Mouse (Mus musculus): ENCODE results near the gene Mgll. TPM values are rescaled to one million over a fixed set of nuclear protein-coding genes. Genes with fewer than 3 reads are reported as not detected.

Gene Mgll
- polyA plus RNA-seq, 1 experiment from 2014 or later, result 8.6 TPM

GRCm38 (mm10) chr6:88736337-88736736 lies 12.1 kb downstream of the Mgll start:
- Histone ChIP-seq H3K27ac (ENCODE audit: low read depth, low read length) (no peak overlapping the region), H3K4me3 (ENCODE audit: low read depth, low read length) (no peak overlapping the region), H3K36me3 (ENCODE audit: control insufficient read depth, insufficient read depth, low read length) (no peaks in the 10 kb centered on the region), H3K4me1 (ENCODE audit: control insufficient read depth, insufficient read depth, low read length) (0 out of 2 replicates have a peak, but pooled peaks cover 2% of the 10 kb centered on the region), H3K9ac (ENCODE audit: low read length) (no peak overlapping the region), H3K4me2 (ENCODE audit: low read depth) (no peak overlapping the region), H3K9me3 (ENCODE audit: control insufficient read depth, low read length) (no peaks in the 10 kb centered on the region), H3K27me3 (ENCODE audit: control insufficient read depth, insufficient read depth, low read length) (no peaks in the 10 kb centered on the region)
- no peak for DNase-seq (ENCODE audit: low spot score)
- ATAC-seq (ENCODE audit: insufficient read depth, low FRiP score, low TSS enrichment), result no peak
- 76% methylated on average over 8 of the region's 8 CpGs for WGBS

- no peak for ATAC-seq (ENCODE audit: insufficient read depth, low FRiP score, low TSS enrichment)
Measured at GRCm38 (mm10) chr6:88736741-88737508, 12.7 kb downstream of the Mgll start.

DNA sequence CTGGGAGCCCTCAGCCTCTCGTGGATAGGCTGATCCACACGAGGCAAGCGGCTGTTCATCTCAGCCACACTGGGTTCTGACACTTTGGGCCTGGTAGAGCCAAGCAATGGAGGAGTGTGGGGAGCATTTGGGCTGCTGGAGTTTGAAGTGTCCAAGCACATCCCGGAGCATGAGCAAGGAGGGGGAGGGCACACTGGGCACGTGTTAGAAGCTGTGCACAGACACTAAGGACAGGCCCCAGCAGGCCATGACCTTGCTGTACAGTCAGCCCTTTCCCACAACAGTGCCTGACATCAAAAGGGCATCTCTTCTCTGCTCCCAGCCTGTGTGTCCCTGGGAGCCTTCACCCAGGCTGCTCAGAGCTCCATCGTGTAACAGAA lies 13.3 kb downstream of the Mgll start:
- 75% methylated on average over 6 of the region's 6 CpGs for WGBS
- Histone ChIP-seq H3K9me3 (ENCODE audit: control insufficient read depth, low read length) (no peaks in the 10 kb centered on the region), H3K9ac (ENCODE audit: low read length) (no peak overlapping the region), H3K4me1 (ENCODE audit: control insufficient read depth, insufficient read depth, low read length) (0 out of 2 replicates have a peak, but pooled peaks cover 2% of the 10 kb centered on the region), H3K4me3 (ENCODE audit: low read depth, low read length) (no peak overlapping the region), H3K4me2 (ENCODE audit: low read depth) (no peak overlapping the region), H3K36me3 (ENCODE audit: control insufficient read depth, insufficient read depth, low read length) (no peaks in the 10 kb centered on the region), H3K27me3 (ENCODE audit: control insufficient read depth, insufficient read depth, low read length) (no peaks in the 10 kb centered on the region), H3K27ac (ENCODE audit: low read depth, low read length) (no peak overlapping the region)
- DNase-seq (ENCODE audit: low spot score), result no peak
- ATAC-seq (ENCODE audit: insufficient read depth, low FRiP score, low TSS enrichment), result no peak

More at GRCm38 (mm10) chr6:88736741-88737508, 12.7 kb downstream of the Mgll start:
- WGBS, result 75% methylated on average over 16 of the region's 16 CpGs
- H3K36me3 ChIP-seq (ENCODE audit: control insufficient read depth, insufficient read depth, low read length), result no peaks in the 10 kb centered on the region
- no peak overlapping the region for H3K27ac ChIP-seq (ENCODE audit: low read depth, low read length)
- no peak overlapping the region for H3K9ac ChIP-seq (ENCODE audit: low read length)
- H3K4me1 ChIP-seq (ENCODE audit: control insufficient read depth, insufficient read depth, low read length), result 0 out of 2 replicates have a peak, but pooled peaks cover 2% of the 10 kb centered on the region
- H3K27me3 ChIP-seq (ENCODE audit: control insufficient read depth, insufficient read depth, low read length), result no peaks in the 10 kb centered on the region
- H3K9me3 ChIP-seq (ENCODE audit: control insufficient read depth, low read length), result no peaks in the 10 kb centered on the region
- no peak overlapping the region for H3K4me3 ChIP-seq (ENCODE audit: low read depth, low read length)
- no peak overlapping the region for H3K4me2 ChIP-seq (ENCODE audit: low read depth)
- DNase-seq (ENCODE audit: low spot score), result no peak

DNA sequence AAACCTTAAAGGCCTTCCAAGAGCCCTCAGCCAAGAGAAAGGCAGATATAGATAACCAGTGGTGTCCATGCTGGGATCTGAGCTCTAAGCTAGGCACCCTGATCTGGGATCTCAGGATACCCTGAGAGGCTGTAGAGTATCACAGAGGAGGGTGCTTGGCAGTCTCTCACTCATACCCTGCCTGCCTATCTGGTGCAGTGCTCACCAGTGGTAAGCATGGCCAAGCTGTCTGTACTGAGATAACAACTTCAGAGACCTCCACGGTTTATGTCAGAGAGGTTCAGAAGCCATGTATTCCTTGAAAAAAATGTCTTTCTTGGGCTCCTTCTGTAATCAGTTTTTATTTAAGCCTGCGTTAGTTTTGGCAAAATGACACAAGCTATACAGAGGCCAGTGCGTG lies 16.8 kb downstream of the Mgll start:
- DNase-seq (ENCODE audit: low spot score) (no peak), ATAC-seq (ENCODE audit: insufficient read depth, low FRiP score, low TSS enrichment) (no peak)
- H3K36me3 ChIP-seq (ENCODE audit: control insufficient read depth, insufficient read depth, low read length), result no peaks in the 10 kb centered on the region
- H3K27ac ChIP-seq (ENCODE audit: low read depth, low read length), result no peak overlapping the region
- H3K27me3 ChIP-seq (ENCODE audit: control insufficient read depth, insufficient read depth, low read length), result no peaks in the 10 kb centered on the region
- WGBS, result 91% methylated on average over 3 of the region's 3 CpGs
- H3K4me1 ChIP-seq (ENCODE audit: control insufficient read depth, insufficient read depth, low read length), result 0 out of 2 replicates have a peak, but pooled peaks cover 2% of the 10 kb centered on the region
- no peak overlapping the region for H3K9ac ChIP-seq (ENCODE audit: low read length)
- no peak overlapping the region for H3K4me3 ChIP-seq (ENCODE audit: low read depth, low read length)
- H3K4me2 ChIP-seq (ENCODE audit: low read depth), result no peak overlapping the region
- H3K9me3 ChIP-seq (ENCODE audit: control insufficient read depth, low read length), result no peaks in the 10 kb centered on the region

DNA sequence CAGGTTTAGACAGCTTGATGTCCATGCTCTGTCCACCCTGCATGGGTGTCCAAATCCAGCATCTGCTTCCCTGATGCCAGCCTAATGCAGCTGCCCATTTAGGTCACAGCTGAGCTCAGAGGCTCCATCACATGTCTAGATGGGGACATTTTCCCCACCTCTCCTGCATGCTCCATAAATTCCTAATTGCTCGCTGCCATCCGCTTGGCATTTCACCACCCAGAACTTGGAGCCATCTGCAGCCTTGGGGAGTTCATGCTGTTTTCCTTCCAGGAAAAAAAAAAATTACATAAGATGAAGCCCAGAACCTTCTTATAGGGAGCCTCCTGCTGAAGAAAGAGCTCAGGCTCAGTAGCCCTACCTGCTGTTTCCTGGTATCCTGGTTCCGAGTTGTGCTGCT lies 17.6 kb downstream of the Mgll start:
- Histone ChIP-seq H3K4me1 (ENCODE audit: control insufficient read depth, insufficient read depth, low read length) (0 out of 2 replicates have a peak, but pooled peaks cover 2% of the 10 kb centered on the region), H3K27ac (ENCODE audit: low read depth, low read length) (no peak overlapping the region), H3K36me3 (ENCODE audit: control insufficient read depth, insufficient read depth, low read length) (no peaks in the 10 kb centered on the region), H3K4me3 (ENCODE audit: low read depth, low read length) (no peak overlapping the region), H3K4me2 (ENCODE audit: low read depth) (no peak overlapping the region), H3K27me3 (ENCODE audit: control insufficient read depth, insufficient read depth, low read length) (no peaks in the 10 kb centered on the region), H3K9me3 (ENCODE audit: control insufficient read depth, low read length) (no peaks in the 10 kb centered on the region), H3K9ac (ENCODE audit: low read length) (no peak overlapping the region)
- DNase-seq (ENCODE audit: low spot score) (no peak), ATAC-seq (ENCODE audit: insufficient read depth, low FRiP score, low TSS enrichment) (no peak)
- WGBS, result 74% methylated on average over 3 of the region's 3 CpGs

DNA sequence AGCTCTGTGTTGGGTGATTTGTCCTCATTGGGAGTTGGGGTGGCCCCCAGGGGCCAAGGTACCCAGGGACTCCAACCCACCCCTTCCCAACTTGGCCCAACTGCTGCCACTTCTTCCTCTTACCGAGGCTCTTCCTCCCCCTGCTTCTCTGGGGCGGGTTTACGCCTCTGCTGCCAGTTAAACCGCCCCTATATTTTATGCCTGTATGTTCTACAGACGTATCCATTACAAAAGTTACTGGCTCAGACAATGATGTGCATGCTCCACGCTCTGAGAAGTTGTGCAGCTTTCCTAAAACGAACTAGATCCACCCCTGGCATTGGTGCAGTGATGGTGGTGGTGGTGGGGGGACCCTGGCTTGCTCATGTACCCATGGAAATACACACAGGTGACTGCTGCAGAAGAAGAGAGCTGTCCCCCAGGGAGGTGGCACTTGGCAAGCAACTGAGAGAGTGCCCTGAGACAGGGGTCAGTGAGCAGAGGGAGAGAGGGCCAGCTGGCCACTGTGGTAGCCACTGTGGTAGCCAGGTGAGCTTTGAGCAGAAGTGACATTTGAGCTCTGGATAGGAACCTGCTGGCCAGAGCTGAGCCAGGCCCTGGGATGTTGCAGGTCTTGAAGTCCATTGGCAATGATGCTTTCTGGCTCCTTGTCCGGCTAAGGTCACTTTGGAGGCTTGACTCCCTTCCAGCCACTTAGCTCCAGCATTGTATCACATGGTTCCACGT lies 18.2 kb downstream of the Mgll start:
- Histone ChIP-seq H3K27me3 (ENCODE audit: control insufficient read depth, insufficient read depth, low read length) (no peaks in the 10 kb centered on the region), H3K27ac (ENCODE audit: low read depth, low read length) (no peak overlapping the region), H3K9ac (ENCODE audit: low read length) (no peak overlapping the region), H3K4me3 (ENCODE audit: low read depth, low read length) (no peak overlapping the region), H3K4me2 (ENCODE audit: low read depth) (no peak overlapping the region), H3K4me1 (ENCODE audit: control insufficient read depth, insufficient read depth, low read length) (no peaks in the 10 kb centered on the region), H3K36me3 (ENCODE audit: control insufficient read depth, insufficient read depth, low read length) (no peaks in the 10 kb centered on the region), H3K9me3 (ENCODE audit: control insufficient read depth, low read length) (no peaks in the 10 kb centered on the region)
- WGBS, result 73% methylated on average over 9 of the region's 9 CpGs
- ATAC-seq (ENCODE audit: insufficient read depth, low FRiP score, low TSS enrichment) (no peak), DNase-seq (ENCODE audit: low spot score) (no peak)

DNA sequence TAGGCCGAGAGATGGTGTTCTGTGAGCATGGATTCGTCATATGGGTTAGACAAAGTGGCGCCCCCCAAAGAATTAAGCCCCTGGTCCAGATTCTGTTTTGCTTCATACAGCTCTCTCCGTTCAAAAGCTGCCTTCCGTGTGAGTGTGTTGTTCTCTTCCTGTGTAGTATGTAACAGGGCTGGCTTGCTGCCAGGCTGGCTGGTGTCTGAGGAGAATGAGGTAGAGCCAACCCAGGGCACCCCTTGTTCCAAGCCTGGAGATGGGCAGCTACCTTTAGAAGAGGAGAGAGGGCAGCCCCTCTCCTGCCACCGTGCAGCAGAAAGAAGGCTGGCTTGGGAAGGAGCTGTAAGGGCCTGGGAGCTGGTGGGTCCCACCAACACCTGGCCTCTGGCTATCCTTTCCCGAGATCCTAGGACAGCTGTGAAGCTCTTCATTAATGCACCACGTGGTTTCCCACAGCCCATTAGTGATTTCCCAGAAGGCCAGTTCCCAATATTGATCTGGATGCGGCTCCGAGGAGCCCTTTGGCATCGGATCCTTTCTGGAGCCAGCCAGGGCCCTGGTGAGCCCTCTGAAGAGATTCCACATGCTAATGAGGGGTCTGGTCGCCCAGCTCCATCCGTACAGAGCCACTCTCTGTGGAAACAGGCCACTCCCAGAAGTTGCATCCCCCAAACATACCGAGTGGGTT lies 19.5 kb downstream of the Mgll start:
- no peaks in the 10 kb centered on the region for H3K9me3 ChIP-seq (ENCODE audit: control insufficient read depth, low read length)
- no peaks in the 10 kb centered on the region for H3K27me3 ChIP-seq (ENCODE audit: control insufficient read depth, insufficient read depth, low read length)
- DNase-seq (ENCODE audit: low spot score) (peak; percentile 42), ATAC-seq (ENCODE audit: insufficient read depth, low FRiP score, low TSS enrichment) (no peak)
- H3K4me3 ChIP-seq (ENCODE audit: low read depth, low read length), result no peak overlapping the region
- H3K27ac ChIP-seq (ENCODE audit: low read depth, low read length), result no peak overlapping the region
- H3K9ac ChIP-seq (ENCODE audit: low read length), result no peak overlapping the region
- H3K4me2 ChIP-seq (ENCODE audit: low read depth), result no peak overlapping the region
- H3K36me3 ChIP-seq (ENCODE audit: control insufficient read depth, insufficient read depth, low read length), result no peaks in the 10 kb centered on the region
- H3K4me1 ChIP-seq (ENCODE audit: control insufficient read depth, insufficient read depth, low read length), result no peaks in the 10 kb centered on the region
- 64% methylated on average over 14 of the region's 14 CpGs for WGBS

GRCm38 (mm10) chr6:88745027-88745426 lies 20.8 kb downstream of the Mgll start:
- Histone ChIP-seq H3K4me3 (ENCODE audit: low read depth, low read length) (no peak overlapping the region), H3K9me3 (ENCODE audit: control insufficient read depth, low read length) (no peaks in the 10 kb centered on the region), H3K36me3 (ENCODE audit: control insufficient read depth, insufficient read depth, low read length) (no peaks in the 10 kb centered on the region), H3K4me1 (ENCODE audit: control insufficient read depth, insufficient read depth, low read length) (no peaks in the 10 kb centered on the region), H3K27me3 (ENCODE audit: control insufficient read depth, insufficient read depth, low read length) (no peaks in the 10 kb centered on the region), H3K9ac (ENCODE audit: low read length) (no peak overlapping the region), H3K4me2 (ENCODE audit: low read depth) (no peak overlapping the region), H3K27ac (ENCODE audit: low read depth, low read length) (no peak overlapping the region)
- 90% methylated on average over 10 of the region's 10 CpGs for WGBS
- ATAC-seq (ENCODE audit: insufficient read depth, low FRiP score, low TSS enrichment), result no peak
- DNase-seq (ENCODE audit: low spot score), result no peak
